Mouse (Mus musculus): ENCODE data around the gene Sh3rf1.

Gene Sh3rf1

DNA sequence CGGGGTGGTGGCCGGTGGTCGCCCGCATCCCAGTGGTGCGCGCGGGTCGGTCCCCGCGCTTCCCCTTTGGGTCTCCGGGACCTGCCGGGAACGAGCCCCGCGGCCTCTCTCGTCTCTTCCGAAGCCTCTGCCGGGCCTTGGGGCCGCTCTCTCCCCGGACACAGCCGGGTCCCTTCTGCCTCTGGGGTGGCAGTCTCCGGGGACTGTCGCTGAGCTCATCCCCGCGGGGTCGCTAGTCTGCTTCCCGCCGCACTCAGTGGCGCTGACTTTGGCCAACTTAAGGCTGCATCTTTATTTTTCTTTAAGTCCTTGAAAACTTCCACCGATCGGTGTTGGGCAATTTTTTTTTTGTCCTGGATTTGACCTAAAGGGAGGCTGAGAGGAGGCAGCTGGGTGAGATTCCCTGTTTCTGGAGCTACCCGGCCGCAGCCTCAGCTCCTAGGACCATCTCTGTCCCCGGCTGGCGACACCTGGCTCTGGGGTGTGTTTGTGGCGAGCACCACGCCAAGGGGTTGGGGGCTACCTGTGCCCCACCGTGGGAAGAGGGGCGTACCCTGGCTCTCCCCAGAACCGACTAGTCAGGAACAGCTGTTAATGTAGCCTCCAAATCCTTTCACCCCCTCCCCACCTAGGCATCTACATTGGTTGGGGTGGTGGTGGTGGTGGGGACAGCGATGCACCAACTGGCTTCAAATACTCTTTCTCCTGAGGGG is 864 bp downstream of the Sh3rf1 start:
- peak; percentile 50 to 57 for DNase-seq

- DNase-seq, result no peak
These were observed 2.1 kb downstream of the Sh3rf1 start for GRCm38 (mm10) chr8:61225581-61226395.

GRCm38 (mm10) chr8:61226632-61227031 is 3.0 kb downstream of the Sh3rf1 start:
- DNase-seq, result no peak

DNA sequence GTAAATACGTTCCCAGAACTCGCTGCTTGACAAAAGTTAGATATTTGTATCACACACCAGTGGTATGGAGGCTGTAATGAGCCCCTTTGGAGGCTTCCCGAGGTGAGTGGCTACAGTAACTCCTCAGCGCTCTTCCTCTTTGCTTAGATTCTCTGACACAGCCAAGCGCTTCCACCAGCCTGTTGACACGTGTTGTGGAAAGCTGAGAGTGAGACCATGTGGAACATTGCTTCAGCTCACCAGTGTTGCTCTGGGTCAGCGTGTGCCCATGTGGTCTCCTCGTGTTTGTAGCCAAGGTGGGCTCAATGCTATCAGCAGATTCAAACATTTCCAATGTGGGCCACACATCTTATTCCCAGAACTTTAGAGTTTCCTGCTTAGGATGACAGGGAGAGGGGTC is 5.0 kb downstream of the Sh3rf1 start:
- no peak for DNase-seq

DNA sequence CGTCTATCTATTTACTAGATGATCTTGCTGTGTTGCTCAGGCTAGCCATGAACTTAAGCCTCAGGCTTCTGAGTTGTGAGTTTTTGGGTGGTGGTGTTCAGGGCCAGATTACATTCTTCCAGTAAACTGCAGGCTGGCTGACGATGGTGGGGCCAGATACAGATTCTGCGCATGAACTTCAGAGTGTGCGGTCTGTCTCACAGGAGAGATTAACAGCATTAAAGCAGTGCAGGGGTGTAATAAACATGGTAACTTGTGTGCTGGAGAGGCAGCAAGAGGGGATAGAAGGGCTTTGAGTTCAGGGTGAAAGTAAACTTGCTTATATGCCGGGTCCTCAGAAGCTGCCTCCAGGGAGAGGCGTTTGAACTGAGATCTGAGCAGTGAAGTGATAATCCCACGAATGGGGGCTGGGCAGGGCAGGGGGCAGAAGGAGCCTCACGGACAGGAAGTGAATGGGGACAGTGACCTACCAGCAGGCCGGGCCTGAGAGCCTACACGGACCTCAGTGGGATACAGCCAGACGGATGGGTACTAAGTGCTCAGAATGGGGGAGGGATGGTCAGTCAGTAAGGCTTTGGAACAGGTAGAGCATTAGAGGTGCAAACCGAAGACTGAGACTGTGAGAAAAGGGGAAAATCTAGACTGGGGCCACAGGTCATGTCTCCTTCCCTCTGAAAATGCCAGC is 6.0 kb downstream of the Sh3rf1 start:
- no peak for DNase-seq

GRCm38 (mm10) chr8:61230881-61231755 is 7.4 kb downstream of the Sh3rf1 start:
- no peak for DNase-seq

DNA sequence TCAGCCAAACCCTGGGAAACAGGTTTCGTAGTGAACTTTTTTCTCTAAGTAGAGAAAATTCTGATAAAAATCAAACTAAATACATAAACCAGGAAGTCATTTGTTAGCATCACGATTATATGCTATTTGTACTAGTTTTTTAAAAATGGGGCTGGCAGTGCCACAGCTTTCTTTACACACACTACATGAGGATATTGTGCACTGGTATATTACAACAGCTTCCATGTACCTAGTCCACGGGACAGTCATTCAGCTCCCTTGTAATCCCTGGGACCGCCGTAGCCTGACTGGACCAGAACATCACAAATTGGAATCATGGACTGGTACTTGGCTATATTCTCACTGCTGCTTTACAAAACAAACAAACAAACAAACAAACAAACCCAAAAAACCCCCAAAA is 11.8 kb downstream of the Sh3rf1 start:
- DNase-seq, result no peak

DNA sequence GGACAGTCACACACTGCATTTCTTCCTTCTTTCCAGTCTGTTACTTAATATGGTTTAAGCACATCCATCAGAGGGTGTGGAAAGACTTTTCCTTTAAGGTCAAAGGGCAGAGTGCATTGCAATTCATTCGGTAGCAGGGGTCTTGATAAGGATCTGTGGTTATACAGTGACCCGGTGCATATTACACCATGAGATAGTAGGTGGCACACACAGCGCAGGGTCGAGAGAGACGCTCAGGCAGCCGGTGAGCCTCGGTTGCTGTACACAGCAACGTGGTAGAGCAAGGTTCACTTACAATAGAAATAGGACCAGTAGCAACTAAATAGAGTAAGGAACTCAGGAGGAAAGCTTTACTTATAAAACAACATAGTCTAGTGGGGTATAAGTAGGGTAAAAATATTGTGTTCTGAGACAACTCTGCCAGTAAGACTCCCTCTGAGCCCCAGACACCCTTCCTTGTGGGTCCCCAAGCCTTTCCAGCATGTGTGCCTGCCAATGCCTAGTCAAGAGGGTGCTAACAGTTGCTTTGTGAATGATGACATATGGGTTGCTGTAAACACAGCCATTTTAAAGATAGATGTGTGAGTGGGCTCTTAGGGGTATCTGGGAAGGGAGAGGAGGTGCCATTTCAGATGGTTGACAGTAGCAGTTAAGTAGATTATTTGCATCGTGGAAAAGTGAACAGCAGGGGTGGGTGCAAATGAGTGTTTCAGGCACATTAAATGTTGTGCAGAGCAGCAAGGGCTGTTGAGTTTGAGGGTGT is 13.0 kb downstream of the Sh3rf1 start:
- no peak for DNase-seq

- DNase-seq, result no peak
These were observed 15.9 kb downstream of the Sh3rf1 start for GRCm38 (mm10) chr8:61239576-61239975.

DNA sequence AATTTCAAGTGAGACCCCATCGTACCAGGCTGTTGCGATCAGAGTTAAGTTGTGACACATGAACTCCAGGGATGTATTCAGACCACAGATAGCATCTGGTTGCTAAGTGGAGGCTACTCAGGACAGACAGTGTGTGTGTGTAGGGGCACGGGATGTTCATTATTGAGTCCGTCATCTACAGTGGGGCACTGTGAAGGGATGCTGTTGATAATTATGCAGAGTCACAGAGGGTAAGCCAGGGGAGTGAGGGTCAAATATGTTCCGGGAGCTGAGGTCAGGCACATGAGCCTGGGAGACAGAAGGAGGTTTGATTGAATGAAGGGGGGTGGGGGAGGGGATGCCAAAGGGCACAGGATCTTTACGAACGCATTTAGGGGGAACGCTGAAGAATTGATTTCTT is 17.6 kb downstream of the Sh3rf1 start:
- DNase-seq, result no peak

DNA sequence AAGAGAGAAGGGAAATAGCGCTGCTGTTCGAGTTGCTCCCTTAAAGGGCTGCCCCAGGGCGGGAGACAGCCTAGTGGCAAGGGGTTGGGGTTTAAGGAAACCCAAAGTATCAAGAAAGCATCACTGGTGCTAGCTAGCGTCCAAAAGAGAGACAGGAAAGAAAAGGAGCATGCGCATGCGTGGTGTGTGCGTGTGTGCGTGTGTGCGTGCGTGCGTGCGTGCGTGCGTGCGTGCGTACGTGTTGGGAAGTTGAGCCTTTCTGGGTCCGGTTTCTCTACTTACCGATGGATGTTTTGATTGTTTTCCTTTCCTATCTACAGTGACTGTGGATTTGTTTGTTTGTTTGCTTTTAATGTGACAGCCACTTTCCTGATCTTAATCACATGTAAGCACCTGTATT is 19.2 kb downstream of the Sh3rf1 start:
- DNase-seq, result no peak

DNA sequence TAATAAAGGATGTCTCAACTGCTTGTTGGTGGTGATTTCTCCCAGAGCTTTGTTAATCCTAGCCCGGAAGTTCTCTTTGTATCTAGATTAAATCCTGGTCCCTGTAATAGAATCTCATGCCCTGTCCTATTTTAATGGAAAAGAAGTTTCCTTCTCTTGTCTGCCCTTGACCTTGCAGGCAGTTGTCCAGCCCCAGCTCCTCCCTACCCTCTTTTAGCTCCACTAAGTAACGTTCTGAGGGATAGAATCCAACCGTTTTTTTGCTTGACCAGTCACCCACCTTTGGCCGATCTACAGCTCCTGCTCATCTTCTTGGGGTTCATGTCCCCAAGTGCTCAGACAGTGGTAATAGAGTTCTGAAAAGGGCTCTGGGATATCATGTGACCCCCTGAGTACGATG is 19.8 kb downstream of the Sh3rf1 start:
- no peak for DNase-seq

DNA sequence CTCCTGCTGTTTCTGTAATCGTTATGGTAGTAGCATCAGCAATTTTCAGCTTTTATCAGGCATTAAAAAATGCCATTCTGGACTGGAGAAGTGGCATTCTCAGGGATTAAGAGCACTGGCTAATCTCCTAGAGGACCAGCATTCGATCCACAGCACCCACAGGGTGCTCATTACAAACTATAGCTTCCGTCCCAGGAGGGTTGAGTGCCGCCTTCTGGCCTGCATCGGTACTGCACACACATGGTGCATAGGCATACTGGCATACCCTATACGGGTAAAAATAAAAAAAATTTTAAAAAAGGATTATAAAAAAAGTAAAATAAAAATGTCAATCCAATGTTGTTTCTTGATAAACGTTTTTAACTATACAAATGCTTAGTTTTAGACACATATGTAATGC is 20.5 kb downstream of the Sh3rf1 start:
- no peak for DNase-seq

DNA sequence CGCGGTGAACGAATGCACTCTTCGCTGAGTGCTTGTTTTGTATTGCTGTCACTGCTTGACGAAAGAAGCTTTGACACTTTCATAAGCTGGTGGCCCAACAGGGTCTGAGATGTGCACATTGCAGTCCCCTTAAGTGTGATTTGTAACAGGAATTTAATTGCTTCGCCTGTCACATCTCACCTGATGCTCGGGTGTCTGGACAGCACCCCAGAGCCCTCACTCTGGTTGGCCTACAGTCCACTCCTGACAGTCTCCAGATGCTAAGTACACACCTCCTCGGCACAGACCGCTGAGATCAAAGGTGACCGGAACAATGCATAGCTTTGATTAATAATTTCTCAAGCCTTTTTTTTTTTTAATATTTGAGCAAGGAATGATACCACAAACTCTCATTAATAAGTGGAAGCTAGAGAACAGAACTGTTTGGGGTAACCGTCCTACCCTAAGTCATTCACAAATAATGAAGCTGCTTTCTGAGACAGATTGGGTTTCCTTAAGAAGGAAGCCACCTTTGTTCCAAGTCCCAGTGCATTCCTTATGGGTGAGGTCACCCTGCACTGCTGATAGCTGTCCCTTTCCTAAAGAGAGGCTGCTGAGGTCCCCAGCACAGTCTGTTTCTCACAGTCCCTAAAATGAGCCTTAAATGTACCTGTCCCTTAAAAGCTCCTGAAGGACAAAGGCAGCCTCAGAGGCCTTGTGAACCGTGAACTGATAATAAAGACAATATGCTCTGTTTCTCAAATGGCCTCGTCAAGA is 23.8 kb downstream of the Sh3rf1 start:
- no peak for DNase-seq

DNA sequence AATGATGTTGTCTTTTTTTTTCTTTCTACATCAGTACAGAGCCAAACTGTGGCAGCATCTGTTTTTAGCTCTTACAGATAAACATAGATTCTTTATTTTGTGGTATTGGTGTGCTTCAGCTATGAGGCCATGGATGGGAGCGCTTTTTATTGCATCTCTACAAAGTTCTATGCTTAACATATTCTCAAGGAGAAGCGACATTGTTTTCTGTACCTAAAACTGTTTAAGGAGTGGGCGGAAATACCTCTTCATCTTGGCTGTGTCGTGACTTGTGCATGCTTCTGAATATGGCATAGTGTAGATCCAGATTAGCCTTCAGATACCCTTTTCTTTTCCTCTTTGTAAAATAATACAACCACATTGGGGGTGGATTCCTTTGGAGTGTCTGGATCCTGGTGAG is 25.8 kb downstream of the Sh3rf1 start:
- DNase-seq, result no peak

DNA sequence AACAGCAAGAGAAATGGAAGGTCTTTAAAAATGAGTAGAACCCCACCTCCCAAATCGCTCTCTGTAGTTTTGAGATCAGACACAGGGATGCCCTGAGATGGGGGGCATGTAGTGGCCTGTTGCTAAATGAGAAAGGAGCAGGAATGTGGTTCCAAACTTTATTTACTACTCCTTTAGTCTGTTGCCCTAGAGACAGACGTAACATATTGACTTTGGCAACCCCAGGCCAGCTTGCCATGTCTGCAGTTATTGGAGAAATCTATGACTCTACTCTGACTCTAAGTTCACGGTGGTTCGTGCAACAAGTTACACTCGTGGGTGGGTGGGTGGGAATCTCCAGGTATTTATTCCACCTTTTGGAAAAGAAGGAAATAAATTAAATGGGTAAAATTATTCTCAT is 30.5 kb downstream of the Sh3rf1 start:
- no peak for DNase-seq

DNA sequence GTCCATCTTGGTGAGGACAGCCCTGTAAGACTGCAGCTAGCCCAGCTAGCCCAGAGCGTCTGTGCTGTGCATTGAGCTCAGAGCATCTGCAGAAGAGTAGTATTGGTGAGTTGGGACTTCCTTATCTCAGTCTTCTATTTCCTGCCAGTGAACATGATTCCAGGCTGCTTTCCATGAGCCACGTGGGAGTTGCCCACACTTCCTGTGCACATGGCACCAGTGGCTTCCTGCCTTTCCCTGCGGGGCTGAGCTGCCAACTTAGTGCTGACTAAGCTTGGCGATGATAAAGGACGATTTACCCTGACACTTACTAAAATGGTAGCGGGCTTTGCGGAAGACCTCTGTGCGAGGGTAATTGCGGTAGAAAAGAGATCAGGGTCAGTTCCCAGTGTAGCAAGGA is 35.2 kb downstream of the Sh3rf1 start:
- DNase-seq, result peak; percentile 15 to 35

DNA sequence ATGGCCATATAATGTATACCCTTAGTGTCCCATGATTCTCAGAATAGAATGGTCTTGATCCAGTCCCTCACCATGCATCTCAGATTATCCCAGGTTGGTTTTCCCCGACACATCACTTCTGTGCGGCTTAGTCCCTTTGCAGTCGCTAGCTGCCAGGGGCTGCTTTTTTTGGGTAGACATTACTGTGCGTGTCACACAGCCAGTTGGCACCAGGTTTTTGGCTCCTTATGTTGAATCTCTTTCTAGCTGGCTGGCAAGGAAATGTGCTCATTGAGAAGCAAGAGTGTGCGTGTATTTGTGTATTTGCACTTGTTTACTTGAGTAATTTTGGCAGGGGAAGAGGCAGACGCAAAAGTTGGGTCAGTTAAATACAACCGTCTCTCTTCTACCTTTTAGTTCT is 35.9 kb downstream of the Sh3rf1 start:
- DNase-seq, result peak; percentile 52 to 68

DNA sequence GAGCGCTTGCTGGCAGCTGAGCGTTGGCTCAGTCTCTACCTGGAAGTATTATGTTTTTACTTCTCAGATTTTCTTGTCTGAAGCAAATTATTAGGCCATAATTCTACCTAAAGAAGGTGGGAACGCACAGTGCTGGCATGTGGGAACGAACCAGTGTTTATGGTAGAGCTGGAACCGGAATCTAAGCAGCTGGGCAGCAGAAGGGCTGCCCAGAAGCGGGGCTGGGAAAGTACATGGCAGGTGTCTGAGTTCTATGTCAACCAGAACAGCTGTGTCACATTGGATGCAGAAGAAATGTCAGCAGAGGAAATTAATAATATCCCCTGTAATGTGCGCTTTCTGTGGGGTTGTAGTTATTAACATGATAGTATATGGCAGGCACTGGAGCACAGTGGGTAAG is 36.9 kb downstream of the Sh3rf1 start:
- no peak for DNase-seq

DNA sequence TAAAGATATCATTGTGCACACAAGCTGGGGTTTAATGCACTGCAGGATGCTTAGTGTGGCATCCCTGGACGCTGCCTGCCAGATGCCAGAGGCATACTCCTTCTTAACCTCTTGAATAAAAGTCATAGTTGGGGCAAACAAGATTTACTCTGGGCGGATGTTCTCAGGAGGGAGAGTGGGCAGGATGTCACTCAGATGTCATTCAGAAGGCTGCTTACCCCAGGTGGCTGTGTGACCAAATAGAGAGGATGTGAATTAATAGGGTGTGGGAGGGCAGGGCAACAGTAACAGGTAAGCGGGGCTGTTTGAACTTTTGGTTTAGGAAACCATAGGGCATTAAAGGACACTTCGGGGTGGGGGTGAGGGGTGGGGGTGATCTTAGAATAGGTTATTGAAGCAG is 37.7 kb downstream of the Sh3rf1 start:
- no peak for DNase-seq

- no peak for DNase-seq
These were observed 40.0 kb downstream of the Sh3rf1 start for GRCm38 (mm10) chr8:61263691-61264090.
